Mouse (Mus musculus) myocyte (in vitro differentiated cells): ENCODE measurements around the gene Sec11a.

Experiments used
- MAX ChIP-seq: IDR thresholded peaks from one replicate; pipeline ENCODE4 v1.6.1; 2011; ENCODE audit warnings: low read depth, mild to moderate bottlenecking, control low read depth
- POLR2A ChIP-seq: IDR thresholded peaks from one replicate; pipeline ENCODE4 v1.6.1; 2011; ENCODE audit warnings: low read depth, mild to moderate bottlenecking, control low read depth, moderate library complexity; ENCODE audit not compliant: insufficient read length
- REST ChIP-seq: IDR thresholded peaks from one replicate; pipeline ENCODE4 v1.6.1; 2011; ENCODE audit warnings: mild to moderate bottlenecking, control low read depth, moderate library complexity; ENCODE audit not compliant: insufficient read depth, insufficient read length
- TCF12 ChIP-seq: IDR thresholded peaks from one replicate; pipeline ENCODE4 v1.6.1; 2011; ENCODE audit warnings: mild to moderate bottlenecking, control low read depth; ENCODE audit not compliant: poor library complexity, insufficient read depth, severe bottlenecking
- USF1 ChIP-seq: IDR thresholded peaks from one replicate; pipeline ENCODE4 v1.6.1; 2011; ENCODE audit warnings: low read depth, mild to moderate bottlenecking, control low read depth, moderate library complexity

GRCm38 (mm10) chr7:80911053-80911452 is 36.5 kb downstream of the Sec11a start:
- TF ChIP-seq USF1 (no peak), TCF12 (no peak), POLR2A (no peak), MAX (no peak), REST (no peak)
